Mouse (Mus musculus) stomach, embryonic 15.5 days (tissue): ENCODE results near the gene Sgk1. TPM values are rescaled to one million over a fixed set of nuclear protein-coding genes. Genes with fewer than 3 reads are reported as not detected.
A peak's percentile ranks its signal among the peaks of the same experiment; 100 is the strongest.

Source experiments
- ATAC-seq: fragments of 200-750 bp; cut with Nextera tagmentation; 2 replicates; pipeline ENCODE4 v1.8.0; 2017; ENCODE audit warnings: low read depth, moderate number of reproducible peaks, moderate TSS enrichment; ENCODE audit not compliant: insufficient read depth, low FRiP score
- H3K27ac ChIP-seq: fragments of 300-500 bp; sonication (generic); 2 replicates; pipeline ENCODE4 v1.5.1; 2015; ENCODE audit warnings: mild to moderate bottlenecking, inconsistent platforms
- H3K27me3 ChIP-seq: fragments of 300-500 bp; sonication (generic); replicated peaks from 2 replicates; pipeline ENCODE4 v1.6.1; 2015; ENCODE audit warnings: inconsistent platforms
- H3K36me3 ChIP-seq: fragments of 300-500 bp; sonication (generic); 2 replicates; pipeline ENCODE4 v1.6.1; 2015; ENCODE audit warnings: inconsistent platforms
- H3K4me1 ChIP-seq: fragments of 300-500 bp; sonication (generic); 2 replicates; pipeline ENCODE4 v1.6.1; 2015; ENCODE audit warnings: inconsistent platforms
- H3K4me2 ChIP-seq: fragments of 300-500 bp; sonication (generic); 2 replicates; pipeline ENCODE4 v1.6.1; 2015; ENCODE audit warnings: mild to moderate bottlenecking, inconsistent platforms
- H3K4me3 ChIP-seq: fragments of 300-500 bp; sonication (generic); replicated peaks from 2 replicates; pipeline ENCODE4 v1.5.1; 2015; ENCODE audit warnings: inconsistent platforms
- H3K9ac ChIP-seq: fragments of 300-500 bp; sonication (generic); 2 replicates; pipeline ENCODE4 v1.6.1; 2015; ENCODE audit warnings: inconsistent platforms
- H3K9me3 ChIP-seq: fragments of 300-500 bp; sonication (generic); 2 replicates; pipeline ENCODE4 v1.6.1; 2016; ENCODE audit warnings: inconsistent platforms
- WGBS: fragments of 180-500 bp; shearing (Covaris S2); methylation state at CpG from one replicate; pipeline ENCODE4 v1.1.7; 2015; 5-methylcytosine and 5-hydroxymethylcytosine counted together
- polyA plus RNA-seq: library from polyadenylated mRNA; unstranded; fragments of >200 nt; fragmentation: Nextera tagmentation; extraction: Ambion mirVana; gene quantifications from 2 replicates; pipeline ENCODE4 v1.2.1, GENCODE M21; 2015

Gene Sgk1
- 31.2 and 32.6 TPM in 2 replicates for polyA plus RNA-seq

GRCm38 (mm10) chr10:21882184-21883081 is at the start of gene Sgk1:
Gene Sgk1 (plus strand): TSS chr10:21882184.
- H3K27me3 ChIP-seq = 0 out of 2 replicates have a peak, but pooled peaks cover 10% of the 10 kb centered on the region
- peaks cover 12% of the 10 kb centered on the region; the same call in 1 of the 2 replicates for H3K4me1 ChIP-seq
- H3K27ac ChIP-seq = no peak within 1 kb of the TSS
- peak within 1 kb of the TSS; percentile 30 for H3K4me3 ChIP-seq
- no peaks in the 10 kb centered on the region for H3K36me3 ChIP-seq
- peak within 1 kb of the TSS; percentile 58 for H3K4me2 ChIP-seq
- ATAC-seq = no peak
- no peak within 1 kb of the TSS for H3K9ac ChIP-seq
- WGBS = 5% methylated on average over 36 of the region's 36 CpGs
- H3K9me3 ChIP-seq = no peaks in the 10 kb centered on the region

- no peak for ATAC-seq
- 70% methylated on average over 2 of the region's 2 CpGs for WGBS
- no peak overlapping the region for H3K4me3 ChIP-seq
- H3K27ac ChIP-seq = no peak overlapping the region
- 0 out of 2 replicates have a peak, but pooled peaks cover 3% of the 10 kb centered on the region for H3K4me1 ChIP-seq
- H3K4me2 ChIP-seq = no peak overlapping the region
- H3K36me3 ChIP-seq = no peaks in the 10 kb centered on the region
- no peaks in the 10 kb centered on the region for H3K9me3 ChIP-seq
- no peaks in the 10 kb centered on the region for H3K27me3 ChIP-seq
- no peak overlapping the region for H3K9ac ChIP-seq
These were observed 49.7 kb upstream of the Sgk1 start for GRCm38 (mm10) chr10:21832282-21832681.

GRCm38 (mm10) chr10:21833757-21834156 is 48.2 kb upstream of the Sgk1 start:
- no peaks in the 10 kb centered on the region for H3K36me3 ChIP-seq
- no peaks in the 10 kb centered on the region for H3K4me1 ChIP-seq
- H3K9ac ChIP-seq = no peak overlapping the region
- H3K4me2 ChIP-seq = no peak overlapping the region
- H3K4me3 ChIP-seq = no peak overlapping the region
- H3K27ac ChIP-seq = no peak overlapping the region
- ATAC-seq = no peak
- 84% methylated on average over 3 of the region's 3 CpGs for WGBS
- H3K27me3 ChIP-seq = no peaks in the 10 kb centered on the region
- H3K9me3 ChIP-seq = no peaks in the 10 kb centered on the region

GRCm38 (mm10) chr10:21835077-21835476 is 46.9 kb upstream of the Sgk1 start:
- no peak overlapping the region for H3K9ac ChIP-seq
- H3K27me3 ChIP-seq = no peaks in the 10 kb centered on the region
- H3K4me1 ChIP-seq = no peaks in the 10 kb centered on the region
- no peak for ATAC-seq
- H3K4me2 ChIP-seq = no peak overlapping the region
- WGBS = 56% methylated on average over 7 of the region's 7 CpGs
- H3K4me3 ChIP-seq = no peak overlapping the region
- H3K36me3 ChIP-seq = no peaks in the 10 kb centered on the region
- no peak overlapping the region for H3K27ac ChIP-seq
- no peaks in the 10 kb centered on the region for H3K9me3 ChIP-seq

GRCm38 (mm10) chr10:21839248-21840155 is 42.5 kb upstream of the Sgk1 start:
- Histone ChIP-seq H3K27me3 (no peaks in the 10 kb centered on the region), H3K9ac (no peak overlapping the region), H3K9me3 (no peaks in the 10 kb centered on the region), H3K27ac (no peak overlapping the region), H3K4me1 (no peaks in the 10 kb centered on the region), H3K4me3 (no peak overlapping the region), H3K36me3 (no peaks in the 10 kb centered on the region), H3K4me2 (no peak overlapping the region)
- WGBS = 44% methylated on average over 13 of the region's 13 CpGs
- no peak for ATAC-seq

- no peak overlapping the region for H3K27ac ChIP-seq
- no peak for ATAC-seq
- H3K4me2 ChIP-seq = no peak overlapping the region
- no peaks in the 10 kb centered on the region for H3K9me3 ChIP-seq
- H3K27me3 ChIP-seq = no peaks in the 10 kb centered on the region
- no peaks in the 10 kb centered on the region for H3K36me3 ChIP-seq
- no peak overlapping the region for H3K4me3 ChIP-seq
- no peaks in the 10 kb centered on the region for H3K4me1 ChIP-seq
- 58% methylated on average over 6 of the region's 6 CpGs for WGBS
- no peak overlapping the region for H3K9ac ChIP-seq
These were observed 38.7 kb upstream of the Sgk1 start for GRCm38 (mm10) chr10:21843326-21843725.

GRCm38 (mm10) chr10:21843861-21844260 is 38.1 kb upstream of the Sgk1 start:
- Histone ChIP-seq H3K27me3 (no peaks in the 10 kb centered on the region), H3K4me3 (no peak overlapping the region), H3K36me3 (no peaks in the 10 kb centered on the region), H3K27ac (no peak overlapping the region), H3K9me3 (no peaks in the 10 kb centered on the region), H3K4me1 (no peaks in the 10 kb centered on the region), H3K9ac (no peak overlapping the region), H3K4me2 (no peak overlapping the region)
- 78% methylated on average over 8 of the region's 8 CpGs for WGBS
- ATAC-seq = no peak

GRCm38 (mm10) chr10:21844391-21844790 is 37.6 kb upstream of the Sgk1 start:
- no peaks in the 10 kb centered on the region for H3K27me3 ChIP-seq
- H3K36me3 ChIP-seq = no peaks in the 10 kb centered on the region
- no peak overlapping the region for H3K27ac ChIP-seq
- H3K4me1 ChIP-seq = no peaks in the 10 kb centered on the region
- H3K4me3 ChIP-seq = no peak overlapping the region
- WGBS = 71% methylated on average over 7 of the region's 7 CpGs
- no peak overlapping the region for H3K9ac ChIP-seq
- ATAC-seq = no peak
- no peaks in the 10 kb centered on the region for H3K9me3 ChIP-seq
- H3K4me2 ChIP-seq = no peak overlapping the region

GRCm38 (mm10) chr10:21845601-21846282 is 36.2 kb upstream of the Sgk1 start:
- no peak for ATAC-seq
- no peak overlapping the region for H3K9ac ChIP-seq
- H3K36me3 ChIP-seq = no peaks in the 10 kb centered on the region
- no peaks in the 10 kb centered on the region for H3K4me1 ChIP-seq
- no peaks in the 10 kb centered on the region for H3K9me3 ChIP-seq
- no peaks in the 10 kb centered on the region for H3K27me3 ChIP-seq
- no peak overlapping the region for H3K27ac ChIP-seq
- 81% methylated on average over 10 of the region's 10 CpGs for WGBS
- no peak overlapping the region for H3K4me3 ChIP-seq
- no peak overlapping the region for H3K4me2 ChIP-seq

- H3K27ac ChIP-seq = peak overlapping the region; percentile 60; the same call in 1 of the 2 replicates
- H3K9me3 ChIP-seq = no peaks in the 10 kb centered on the region
- no peaks in the 10 kb centered on the region for H3K4me1 ChIP-seq
- no peak overlapping the region for H3K4me2 ChIP-seq
- H3K4me3 ChIP-seq = no peak overlapping the region
- H3K9ac ChIP-seq = no peak overlapping the region
- H3K27me3 ChIP-seq = no peaks in the 10 kb centered on the region
- H3K36me3 ChIP-seq = no peaks in the 10 kb centered on the region
- WGBS = 78% methylated on average over 9 of the region's 9 CpGs
- ATAC-seq = no peak
These were observed 35.6 kb upstream of the Sgk1 start for GRCm38 (mm10) chr10:21846366-21846765.

GRCm38 (mm10) chr10:21847026-21847820 is 34.8 kb upstream of the Sgk1 start:
- peak overlapping the region; percentile 60 for H3K27ac ChIP-seq
- 60% methylated on average over 11 of the region's 11 CpGs for WGBS
- H3K4me3 ChIP-seq = no peak overlapping the region
- peak; percentile 40; the same call in 1 of the 2 replicates for ATAC-seq
- no peaks in the 10 kb centered on the region for H3K9me3 ChIP-seq
- no peaks in the 10 kb centered on the region for H3K4me1 ChIP-seq
- no peaks in the 10 kb centered on the region for H3K36me3 ChIP-seq
- no peak overlapping the region for H3K4me2 ChIP-seq
- no peaks in the 10 kb centered on the region for H3K27me3 ChIP-seq
- H3K9ac ChIP-seq = no peak overlapping the region
